9 mouse cellular contexts compared by ENCODE assay signal in the genomic region with DNA sequence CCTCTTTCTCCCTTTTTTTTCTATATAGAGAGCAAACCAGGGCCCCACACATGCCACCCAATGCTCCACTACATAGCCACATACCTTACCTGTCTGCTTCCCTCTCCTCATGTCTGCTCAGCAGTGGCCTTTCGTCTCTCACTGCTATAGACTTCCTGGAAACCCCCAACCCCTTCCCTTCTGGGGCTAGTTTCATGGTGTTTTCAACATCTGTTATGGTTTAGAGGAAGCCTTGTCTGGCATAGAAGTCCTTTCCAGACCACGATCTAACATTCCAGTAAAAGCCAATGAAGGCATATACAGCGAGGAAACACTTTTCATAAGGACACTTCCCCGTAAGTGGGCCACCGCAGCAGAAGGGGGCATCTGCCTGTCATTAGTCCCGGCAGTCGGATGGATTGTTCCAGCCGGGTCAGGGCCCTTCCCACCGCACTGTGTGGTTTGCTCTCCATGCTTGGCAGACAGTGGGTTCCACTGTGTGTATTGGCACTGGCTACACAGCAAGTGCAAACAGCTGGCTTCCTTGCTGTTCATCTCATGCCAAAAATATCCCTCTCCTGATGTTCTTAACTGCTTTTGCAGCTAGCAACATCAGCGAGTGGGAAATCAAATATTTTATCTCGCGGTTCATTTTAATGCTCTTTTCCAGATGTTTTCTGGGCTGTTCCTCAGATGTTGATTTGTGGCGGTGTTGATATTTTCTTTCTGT. TPM values are rescaled to one million over a fixed set of nuclear protein-coding genes. Genes with fewer than 3 reads are reported as not detected.
A peak's percentile ranks its signal among the peaks of the same experiment; 100 is the strongest.
DNase-seq lines count a peak whose midpoint lies in the region; ATAC-seq and TF ChIP-seq lines count a peak whose summit lies in the region.
"Had no signal": no experiment of that assay in that cellular context is flagged by ENCODE, and none has a peak within 500 bp of the region (broad histone marks: within the 10 kb centered on the region; RNA-seq: fewer than 3 reads in every experiment).

No protein-coding gene starts in this region.

- peak; percentile 94 for DNase-seq in liver, adult 2 months (ENCODE audit: extremely low read depth, low read depth, low spot score)
- DNase-seq in heart, postnatal 25 days (ENCODE audit: low spot score), result peak; percentile 25
- peak; percentile 70 for DNase-seq in lung, postnatal 25 days (ENCODE audit: low spot score)
- DNase-seq in cerebellum, postnatal 4 days (ENCODE audit: low spot score in 2 of 2), result no peak

- no peak for ATAC-seq in liver, embryonic 12.5 days
- ATAC-seq in embryonic facial prominence, embryonic 15.5 days (ENCODE audit: insufficient number of reproducible peaks, low FRiP score, low TSS enrichment, low read depth), result peak; percentile 91
- ATAC-seq in erythroblast, adult 5-6 weeks (replicated peaks; ENCODE audit: low FRiP score, poor library complexity, severe bottlenecking), result no peak
- ATAC-seq in megakaryocyte, adult 5-6 weeks (ENCODE audit: poor library complexity, severe bottlenecking), result no peak

- H3K4me2 ChIP-seq in liver, embryonic 12.5 days, result no peak overlapping the region
- H3K4me2 ChIP-seq in embryonic facial prominence, embryonic 15.5 days (replicated peaks), result peak overlapping the region; percentile 32
- H3K4me2 ChIP-seq: liver, embryonic 15.5 days had no signal

- WGBS in liver, adult 2 months, result 28% methylated on average over 13 of the region's 13 CpGs
- WGBS in liver, embryonic 12.5 days (ENCODE audit: insufficient replicate concordance), result 68% methylated on average over 13 of the region's 13 CpGs
- 38% methylated on average over 13 of the region's 13 CpGs for WGBS in embryonic facial prominence, embryonic 15.5 days

- TF ChIP-seq POLR2A in liver, adult 2 months (IDR thresholded peaks at IDR 0.05; ENCODE audit: extremely low read depth, insufficient read depth, low read length), result no peak

- H3K4me1 ChIP-seq in liver, adult 2 months (ENCODE audit: control insufficient read depth, insufficient read depth, low read length), result peaks cover 3% of the 10 kb centered on the region; the same call in 1 of the 2 replicates
- H3K4me1 ChIP-seq in liver, embryonic 12.5 days, result no peaks in the 10 kb centered on the region
- peaks cover 17% of the 10 kb centered on the region for H3K4me1 ChIP-seq in embryonic facial prominence, embryonic 15.5 days
- H3K4me1 ChIP-seq: liver, embryonic 15.5 days had no signal

- no peaks in the 10 kb centered on the region for H3K79me2 ChIP-seq in liver, adult 2 months (ENCODE audit: control insufficient read depth, insufficient read depth, low read length)

- no peak overlapping the region for H3K4me3 ChIP-seq in liver, adult 2 months (ENCODE audit: insufficient read depth, low read depth, low read length)
- H3K4me3 ChIP-seq in liver, embryonic 12.5 days, result no peak overlapping the region
- no peak overlapping the region for H3K4me3 ChIP-seq in embryonic facial prominence, embryonic 15.5 days (replicated peaks)
- H3K4me3 ChIP-seq: liver, embryonic 15.5 days had no signal

- TF ChIP-seq CTCF in liver, adult 2 months (IDR thresholded peaks at IDR 0.05; ENCODE audit: low read depth, low read length), result no peak

- intact Hi-C loops in heart, postnatal 25 days (cut with DNase I), result no loop called here

- no peaks in the 10 kb centered on the region for H3K9me3 ChIP-seq in liver, embryonic 12.5 days (replicated peaks)
- H3K9me3 ChIP-seq in embryonic facial prominence, embryonic 15.5 days (replicated peaks), result no peaks in the 10 kb centered on the region
- H3K9me3 ChIP-seq: liver, embryonic 15.5 days had no signal

- H3K27me3 ChIP-seq in liver, adult 2 months (ENCODE audit: control insufficient read depth, insufficient read depth, low read length), result no peaks in the 10 kb centered on the region
- H3K27me3 ChIP-seq in liver, embryonic 12.5 days (replicated peaks), result 0 out of 2 replicates have a peak, but pooled peaks cover 4% of the 10 kb centered on the region
- H3K27me3 ChIP-seq in embryonic facial prominence, embryonic 15.5 days, result 0 out of 2 replicates have a peak, but pooled peaks cover 2% of the 10 kb centered on the region
- H3K27me3 ChIP-seq: liver, embryonic 15.5 days had no signal

- H3K27ac ChIP-seq in liver, adult 2 months (replicated peaks; ENCODE audit: insufficient read depth, low read depth, low read length), result no peak overlapping the region
- H3K27ac ChIP-seq in liver, embryonic 12.5 days, result no peak overlapping the region
- H3K27ac ChIP-seq in embryonic facial prominence, embryonic 15.5 days (replicated peaks), result peak overlapping the region; percentile 36
- H3K27ac ChIP-seq: liver, embryonic 15.5 days had no signal

- no peak overlapping the region for H3K9ac ChIP-seq in liver, adult 2 months (ENCODE audit: low read depth, low read length)
- no peak overlapping the region for H3K9ac ChIP-seq in liver, embryonic 12.5 days
- H3K9ac ChIP-seq in embryonic facial prominence, embryonic 15.5 days, result no peak overlapping the region
- H3K9ac ChIP-seq: liver, embryonic 15.5 days had no signal

- H3K36me3 ChIP-seq in liver, adult 2 months (ENCODE audit: control insufficient read depth, insufficient read depth, low read length), result no peaks in the 10 kb centered on the region
- no peaks in the 10 kb centered on the region for H3K36me3 ChIP-seq in liver, embryonic 12.5 days
- no peaks in the 10 kb centered on the region for H3K36me3 ChIP-seq in embryonic facial prominence, embryonic 15.5 days
- H3K36me3 ChIP-seq: liver, embryonic 15.5 days had no signal

RNA-seq across cellular contexts. Expression of gene Sec24b, which starts 25.2 kb away (rescaled TPM):
- total RNA-seq in liver, adult 2 months (2014; rRNA removed), result 7.9 and 13.0 TPM in 2 replicates
- 12.2 and 15.8 TPM in 2 replicates for polyA plus RNA-seq in liver, adult 2 months (2012; rRNA removed)
- polyA plus RNA-seq in liver, embryonic 12.5 days (2016; fragmentation: Nextera tagmentation; extraction: Ambion mirVana), result 15.0 and 15.2 TPM in 2 replicates
- polyA plus RNA-seq in embryonic facial prominence, embryonic 15.5 days (2015; fragmentation: Nextera tagmentation; extraction: Ambion mirVana), result 30.8 and 36.3 TPM in 2 replicates
- total RNA-seq in heart, postnatal 25 days (2021), result 10 to 100 TPM; 31.9 to 33.2 TPM
- total RNA-seq in erythroblast, adult 5-6 weeks (2015; ENCODE audit: low replicate concordance), result 13.8 and 17.9 TPM in 2 replicates
- 5.7 and 9.3 TPM in 2 replicates for total RNA-seq in erythroblast, adult 5-6 weeks (2017; ENCODE audit: low replicate concordance)
- 53.7 and 80.6 TPM in 2 replicates for total RNA-seq in megakaryocyte, adult 5-6 weeks (2015)
- total RNA-seq in megakaryocyte, adult 5-6 weeks (2017), result 53.4 and 63.0 TPM in 2 replicates

RNA-seq across cellular contexts. Expression of gene Col25a1, which starts 44.8 kb away (rescaled TPM):
- 0.09 and 0.27 TPM in 2 replicates for total RNA-seq in liver, adult 2 months (2014; rRNA removed)
- 0.04 and 0.05 TPM in 2 replicates for polyA plus RNA-seq in liver, adult 2 months (2012; rRNA removed)
- 3.7 and 4.2 TPM in 2 replicates for polyA plus RNA-seq in liver, embryonic 12.5 days (2016; fragmentation: Nextera tagmentation; extraction: Ambion mirVana)
- 16.5 and 18.6 TPM in 2 replicates for polyA plus RNA-seq in embryonic facial prominence, embryonic 15.5 days (2015; fragmentation: Nextera tagmentation; extraction: Ambion mirVana)
- under 1 TPM; 0.36 to 0.42 TPM for total RNA-seq in heart, postnatal 25 days (2021)
- total RNA-seq in erythroblast, adult 5-6 weeks (2015; ENCODE audit: low replicate concordance), result not detected in 2 replicates
- 0.09 TPM in 1 of 2 replicates, not detected in the other for total RNA-seq in erythroblast, adult 5-6 weeks (2017; ENCODE audit: low replicate concordance)
- total RNA-seq in megakaryocyte, adult 5-6 weeks (2015), result not detected in 2 replicates
- total RNA-seq in megakaryocyte, adult 5-6 weeks (2017), result 0.15 TPM in 1 of 2 replicates, not detected in the other

Comparison
In these comparisons a context has a peak if more than half of its experiments do, and no peak if none do; other contexts are left out.
1. DNase-seq: peak in liver, adult 2 months (single experiment), heart, postnatal 25 days (single experiment) and lung, postnatal 25 days (single experiment); none in cerebellum, postnatal 4 days (0 of 2).